Mouse (Mus musculus): Measurements from ENCODE around the gene Obp2b. TPM values are rescaled to one million over a fixed set of nuclear protein-coding genes. Genes with fewer than 3 reads are reported as not detected.

Gene Obp2b
- polyA plus RNA-seq, 1 experiment: not detected

- WGBS: 94% methylated on average over 3 of the region's 3 CpGs
- no peak for DNase-seq
Observed at GRCm38 (mm10) chr2:25775991-25776390, 39.2 kb downstream of the Obp2b start.

GRCm38 (mm10) chr2:25776717-25777116 lies 39.9 kb downstream of the Obp2b start, which contains the start of gene Lcn11:
Lcn11 (plus strand) TSS chr2:25777017.
- DNase-seq: no peak
- H3K27ac ChIP-seq (ENCODE audit: control insufficient read depth, insufficient read depth, low read length): no peak within 1 kb of the TSS
- TF ChIP-seq POLR2A (IDR thresholded peaks at IDR 0.05; ENCODE audit: control insufficient read depth, extremely low read depth, insufficient read depth, low read length, poor library complexity): no peak
- no peaks in the 10 kb centered on the region for H3K4me1 ChIP-seq (replicated peaks; ENCODE audit: control insufficient read depth, insufficient read depth, low read length)
- no peak within 1 kb of the TSS for H3K4me3 ChIP-seq (ENCODE audit: control insufficient read depth, insufficient read depth, low read length)
- H3K36me3 ChIP-seq (ENCODE audit: control insufficient read depth, insufficient read depth, low read length): no peaks in the 10 kb centered on the region
- WGBS: 95% methylated on average over 1 of the region's 1 CpGs
- no peaks in the 10 kb centered on the region for H3K27me3 ChIP-seq (ENCODE audit: control insufficient read depth, insufficient read depth, low read length)

More at GRCm38 (mm10) chr2:25775991-25776390, 39.2 kb downstream of the Obp2b start:
- no peak overlapping the region for H3K4me3 ChIP-seq (ENCODE audit: control insufficient read depth, insufficient read depth, low read length)
- H3K27ac ChIP-seq (ENCODE audit: control insufficient read depth, insufficient read depth, low read length): no peak overlapping the region
- H3K36me3 ChIP-seq (ENCODE audit: control insufficient read depth, insufficient read depth, low read length): no peaks in the 10 kb centered on the region
- TF ChIP-seq POLR2A (IDR thresholded peaks at IDR 0.05; ENCODE audit: control insufficient read depth, extremely low read depth, insufficient read depth, low read length, poor library complexity): no peak
- TF ChIP-seq CTCF (IDR thresholded peaks at IDR 0.05; ENCODE audit: borderline replicate concordance, control insufficient read depth, extremely low read depth, insufficient read depth, low read length, poor library complexity): no peak
- no peaks in the 10 kb centered on the region for H3K4me1 ChIP-seq (replicated peaks; ENCODE audit: control insufficient read depth, insufficient read depth, low read length)
- H3K27me3 ChIP-seq (ENCODE audit: control insufficient read depth, insufficient read depth, low read length): no peaks in the 10 kb centered on the region

- TF ChIP-seq POLR2A (IDR thresholded peaks at IDR 0.05; ENCODE audit: control insufficient read depth, extremely low read depth, insufficient read depth, low read length, poor library complexity) (no peak), CTCF (IDR thresholded peaks at IDR 0.05; ENCODE audit: borderline replicate concordance, control insufficient read depth, extremely low read depth, insufficient read depth, low read length, poor library complexity) (no peak)
- WGBS: 97% methylated on average over 9 of the region's 9 CpGs
- no peaks in the 10 kb centered on the region for H3K27me3 ChIP-seq (ENCODE audit: control insufficient read depth, insufficient read depth, low read length)
Observed at GRCm38 (mm10) chr2:25779076-25779475, 42.3 kb downstream of the Obp2b start.

GRCm38 (mm10) chr2:25780921-25781320 lies 44.1 kb downstream of the Obp2b start:
- Histone ChIP-seq H3K4me1 (replicated peaks; ENCODE audit: control insufficient read depth, insufficient read depth, low read length) (no peaks in the 10 kb centered on the region), H3K36me3 (ENCODE audit: control insufficient read depth, insufficient read depth, low read length) (no peaks in the 10 kb centered on the region), H3K27me3 (ENCODE audit: control insufficient read depth, insufficient read depth, low read length) (no peaks in the 10 kb centered on the region), H3K4me3 (ENCODE audit: control insufficient read depth, insufficient read depth, low read length) (no peak overlapping the region), H3K27ac (ENCODE audit: control insufficient read depth, insufficient read depth, low read length) (no peak overlapping the region)
- no peak for DNase-seq
- 55% methylated on average over 4 of the region's 4 CpGs for WGBS
- TF ChIP-seq CTCF (IDR thresholded peaks at IDR 0.05; ENCODE audit: borderline replicate concordance, control insufficient read depth, extremely low read depth, insufficient read depth, low read length, poor library complexity) (no peak), POLR2A (IDR thresholded peaks at IDR 0.05; ENCODE audit: control insufficient read depth, extremely low read depth, insufficient read depth, low read length, poor library complexity) (no peak)

More at GRCm38 (mm10) chr2:25779076-25779475, 42.3 kb downstream of the Obp2b start:
- Histone ChIP-seq H3K36me3 (ENCODE audit: control insufficient read depth, insufficient read depth, low read length) (no peaks in the 10 kb centered on the region), H3K27ac (ENCODE audit: control insufficient read depth, insufficient read depth, low read length) (no peak overlapping the region), H3K4me3 (ENCODE audit: control insufficient read depth, insufficient read depth, low read length) (no peak overlapping the region), H3K4me1 (replicated peaks; ENCODE audit: control insufficient read depth, insufficient read depth, low read length) (no peaks in the 10 kb centered on the region)
- no peak for DNase-seq

- no peak within 1 kb of the TSS for H3K4me3 ChIP-seq (ENCODE audit: control insufficient read depth, insufficient read depth, low read length)
- no peaks in the 10 kb centered on the region for H3K27me3 ChIP-seq (ENCODE audit: control insufficient read depth, insufficient read depth, low read length)
- 89% methylated on average over 3 of the region's 3 CpGs for WGBS
- no peak for DNase-seq
- H3K27ac ChIP-seq (ENCODE audit: control insufficient read depth, insufficient read depth, low read length): no peak within 1 kb of the TSS
- TF ChIP-seq POLR2A (IDR thresholded peaks at IDR 0.05; ENCODE audit: control insufficient read depth, extremely low read depth, insufficient read depth, low read length, poor library complexity) (no peak), CTCF (IDR thresholded peaks at IDR 0.05; ENCODE audit: borderline replicate concordance, control insufficient read depth, extremely low read depth, insufficient read depth, low read length, poor library complexity) (no peak)
- H3K36me3 ChIP-seq (ENCODE audit: control insufficient read depth, insufficient read depth, low read length): no peaks in the 10 kb centered on the region
- H3K4me1 ChIP-seq (replicated peaks; ENCODE audit: control insufficient read depth, insufficient read depth, low read length): no peaks in the 10 kb centered on the region
Observed at GRCm38 (mm10) chr2:25781957-25782356, 45.1 kb downstream of the Obp2b start, which contains the start of gene Gm13539. Gm13539 (plus strand) TSS chr2:25782257.

- no peak for TF ChIP-seq CTCF (IDR thresholded peaks at IDR 0.05; ENCODE audit: borderline replicate concordance, control insufficient read depth, extremely low read depth, insufficient read depth, low read length, poor library complexity)
- TF ChIP-seq POLR2A (IDR thresholded peaks at IDR 0.05; ENCODE audit: control insufficient read depth, extremely low read depth, insufficient read depth, low read length, poor library complexity): no peak
- H3K4me3 ChIP-seq (ENCODE audit: control insufficient read depth, insufficient read depth, low read length): no peak overlapping the region
- no peak for DNase-seq
- 87% methylated on average over 5 of the region's 5 CpGs for WGBS
- H3K27me3 ChIP-seq (ENCODE audit: control insufficient read depth, insufficient read depth, low read length): no peaks in the 10 kb centered on the region
- H3K4me1 ChIP-seq (replicated peaks; ENCODE audit: control insufficient read depth, insufficient read depth, low read length): no peaks in the 10 kb centered on the region
- H3K36me3 ChIP-seq (ENCODE audit: control insufficient read depth, insufficient read depth, low read length): no peaks in the 10 kb centered on the region
- no peak overlapping the region for H3K27ac ChIP-seq (ENCODE audit: control insufficient read depth, insufficient read depth, low read length)
Observed at GRCm38 (mm10) chr2:25785573-25786322, 48.9 kb downstream of the Obp2b start.

All from thymus, adult 2 months (tissue).